Mouse (Mus musculus) urinary bladder, postnatal 25 days (tissue): Measurements from ENCODE around the gene Bach2.

Experiments
- DNase-seq: peaks from one replicate; pipeline ENCODE4 v3.0.0; 2022; ENCODE audit warnings: low spot score

Gene Bach2

DNA sequence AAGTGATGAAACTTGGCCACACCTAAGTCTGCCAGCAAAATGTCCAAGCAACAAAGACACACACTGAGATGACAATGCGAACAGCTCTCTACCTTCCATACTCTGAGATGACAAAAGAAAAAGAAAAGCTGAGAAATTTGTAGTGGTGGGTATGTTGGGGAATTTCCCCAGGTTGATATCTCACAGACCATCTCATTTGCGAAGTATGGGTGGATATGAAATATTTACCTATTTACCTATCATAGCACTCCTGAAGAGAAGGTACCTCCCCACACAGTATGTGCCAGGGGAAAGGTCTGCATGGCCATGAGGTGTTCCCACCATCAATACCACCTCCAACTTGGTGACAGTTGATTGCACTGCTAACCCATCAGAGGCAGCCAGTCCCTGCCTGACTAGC, 13.4 kb upstream of the Bach2 start:
- DNase-seq = no peak

- DNase-seq = no peak
These were observed 10.5 kb upstream of the Bach2 start for GRCm38 (mm10) chr4:32227970-32228557.

- DNase-seq = no peak
These were observed 9.3 kb upstream of the Bach2 start for GRCm38 (mm10) chr4:32229266-32229665.

DNA sequence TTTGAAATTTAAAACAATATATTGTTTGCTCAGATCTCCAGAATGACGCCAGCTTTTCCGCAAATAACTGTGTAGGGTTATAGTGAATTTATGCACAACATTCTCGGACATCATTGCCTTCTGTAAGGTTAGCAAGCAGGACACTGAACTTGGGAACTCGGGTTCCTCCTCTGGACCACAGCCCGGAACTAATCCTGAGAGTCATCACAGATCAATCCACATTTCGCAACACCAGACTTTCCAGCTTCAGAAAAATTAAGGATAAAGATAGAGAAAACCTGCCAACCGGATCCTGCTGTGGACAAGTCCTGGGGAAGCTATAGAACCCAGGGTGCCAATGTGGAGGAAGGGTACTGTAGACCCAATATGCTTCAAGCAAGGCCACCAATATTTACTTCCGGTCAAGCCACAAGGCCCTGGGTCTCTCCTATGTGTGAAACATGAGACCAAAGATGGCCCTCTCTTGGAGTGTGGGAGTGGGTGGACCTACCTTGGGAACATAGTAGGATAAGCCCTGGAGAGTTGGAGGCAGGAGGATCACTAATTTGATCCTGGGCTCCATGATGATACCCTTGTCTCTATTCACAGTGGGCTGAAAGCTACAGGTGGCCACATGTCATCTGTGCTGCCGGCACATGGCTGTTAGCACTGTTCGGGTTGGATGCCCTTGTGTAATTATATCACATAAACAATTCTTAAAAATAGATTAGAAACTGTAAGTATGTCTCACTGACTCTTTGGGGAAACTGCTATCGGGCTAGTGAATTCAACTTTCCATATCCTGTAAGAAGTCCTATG, 7.1 kb upstream of the Bach2 start:
- DNase-seq = no peak

DNA sequence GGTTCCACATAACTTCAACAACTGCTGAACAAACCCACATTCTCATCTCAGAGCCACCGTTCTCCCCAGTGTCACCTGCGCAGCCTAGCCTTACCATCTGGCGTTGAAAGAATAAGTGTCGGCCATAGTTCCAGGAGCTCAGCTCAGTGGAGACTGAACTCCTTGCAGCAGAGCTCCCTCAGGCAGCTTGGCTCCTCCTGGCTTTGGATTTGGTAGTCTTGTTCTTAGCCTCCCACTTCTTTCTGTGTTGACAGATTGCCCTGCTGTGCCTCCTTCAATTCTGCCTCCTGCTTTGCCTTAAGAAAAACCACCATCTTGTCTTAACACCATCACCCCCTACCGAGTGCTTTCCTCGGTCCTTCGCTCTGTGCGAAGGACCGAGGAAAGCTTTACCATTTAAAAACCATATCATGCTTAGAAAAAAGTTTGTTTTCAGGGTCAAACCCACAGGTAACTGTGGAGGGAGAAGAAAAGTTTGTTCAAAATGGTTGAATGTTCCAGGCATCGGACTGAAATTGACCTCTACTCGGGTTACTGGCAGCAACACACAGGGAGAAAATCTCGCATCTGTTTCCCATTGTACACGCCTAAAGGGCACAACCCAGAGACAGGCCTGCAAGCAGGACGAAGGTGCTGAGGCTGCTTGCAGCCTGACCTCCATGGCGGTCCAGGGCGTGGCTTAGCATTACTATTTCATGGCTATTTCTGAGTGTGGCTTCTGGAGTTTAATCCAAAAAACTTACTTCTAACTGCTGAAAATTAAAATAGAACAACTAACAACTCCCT, 2.5 kb upstream of the Bach2 start:
- DNase-seq = no peak

DNA sequence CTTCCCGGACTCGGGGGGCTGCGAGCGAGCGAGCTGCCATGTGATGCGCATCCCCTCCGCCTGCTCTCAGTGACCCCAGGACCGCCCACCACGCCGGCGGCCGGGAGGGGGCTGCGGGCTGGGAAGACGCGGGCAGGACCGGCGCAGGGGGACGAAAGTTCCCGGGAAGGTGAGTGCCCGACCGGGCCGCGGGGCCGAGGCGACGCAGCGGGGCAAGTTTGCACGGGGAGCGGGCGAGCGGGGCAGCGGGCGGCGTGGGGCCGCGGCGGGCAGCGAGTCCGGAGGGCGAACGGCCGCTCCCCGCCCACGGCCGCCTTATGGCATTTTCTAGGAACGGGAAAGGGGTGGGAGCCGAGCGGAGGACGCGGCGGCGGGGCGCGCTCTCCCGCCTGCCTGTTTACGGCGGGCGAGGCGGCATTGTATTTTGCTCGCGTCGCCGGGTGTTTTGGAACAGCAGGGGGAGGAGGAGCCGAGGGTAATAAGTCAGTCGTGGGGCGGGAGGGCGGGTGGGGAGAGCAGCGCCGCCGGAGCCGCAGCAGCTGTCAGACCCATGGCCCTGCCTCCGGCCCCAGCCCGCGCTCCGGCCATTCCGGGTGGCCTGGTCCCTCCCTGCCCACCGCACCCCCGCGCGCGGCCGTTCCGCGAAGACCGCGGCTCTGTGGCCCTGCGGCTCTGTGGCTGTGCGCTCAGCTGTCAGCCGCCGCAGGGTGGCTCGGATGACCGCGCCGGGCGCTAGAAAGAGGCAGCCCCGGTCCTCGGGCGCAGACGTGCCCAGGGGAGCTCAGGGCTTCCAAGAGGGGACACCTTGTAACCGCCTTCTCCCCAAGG, 531 bp downstream of the Bach2 start:
- peak; percentile 64 for DNase-seq

- peak; percentile 52 for DNase-seq
These were observed 1.1 kb downstream of the Bach2 start for GRCm38 (mm10) chr4:32239749-32240131.

DNA sequence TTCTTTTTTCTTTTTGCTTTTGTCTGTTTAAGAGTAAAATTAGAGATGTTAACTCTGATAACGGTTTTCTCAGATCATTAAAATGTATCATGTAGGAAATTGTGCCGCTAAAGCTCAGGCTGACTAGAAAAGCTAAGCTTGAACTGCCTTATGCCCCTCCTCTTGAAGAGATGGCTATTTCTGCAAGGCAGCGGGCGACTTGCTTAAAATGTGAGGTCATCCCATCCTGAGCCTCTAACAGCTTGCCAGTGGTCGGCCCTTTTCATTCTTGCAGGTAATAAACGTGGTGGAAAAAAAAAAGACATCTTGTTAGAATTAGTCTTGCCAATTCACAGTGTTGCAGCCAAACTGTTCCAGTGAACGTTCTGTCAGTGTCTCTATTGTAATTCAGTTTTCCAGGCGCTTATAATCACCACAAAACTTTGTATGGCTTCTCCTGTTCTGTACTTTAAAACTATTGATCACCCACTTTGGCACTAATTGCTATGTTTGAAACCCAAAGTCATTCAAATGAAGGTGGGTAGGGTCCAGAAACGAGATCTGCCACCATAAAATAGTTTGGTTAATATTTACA, 1.9 kb downstream of the Bach2 start:
- DNase-seq = no peak

GRCm38 (mm10) chr4:32241351-32241980, 2.9 kb downstream of the Bach2 start:
- no peak for DNase-seq

GRCm38 (mm10) chr4:32242122-32242615, 3.6 kb downstream of the Bach2 start:
- DNase-seq = no peak

DNA sequence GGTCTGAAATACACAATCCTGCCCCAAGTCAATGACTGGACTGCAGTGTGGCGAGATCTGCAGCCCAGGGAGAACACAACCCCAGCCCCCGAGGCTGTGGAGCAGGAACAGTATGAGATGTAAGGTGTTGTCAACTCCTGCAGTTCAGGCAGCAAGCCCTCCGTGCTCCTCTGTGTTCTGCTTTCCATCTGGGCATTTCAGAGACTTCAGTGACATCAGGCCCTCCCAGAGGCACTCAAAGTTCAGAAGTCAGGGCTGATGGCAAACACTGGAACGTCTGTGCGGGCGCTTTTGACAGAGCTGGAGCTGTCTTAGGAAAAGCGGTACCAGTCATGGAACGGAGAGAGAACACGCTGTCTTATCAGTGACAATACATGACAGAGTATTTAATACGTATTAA, 4.9 kb downstream of the Bach2 start:
- no peak for DNase-seq

DNA sequence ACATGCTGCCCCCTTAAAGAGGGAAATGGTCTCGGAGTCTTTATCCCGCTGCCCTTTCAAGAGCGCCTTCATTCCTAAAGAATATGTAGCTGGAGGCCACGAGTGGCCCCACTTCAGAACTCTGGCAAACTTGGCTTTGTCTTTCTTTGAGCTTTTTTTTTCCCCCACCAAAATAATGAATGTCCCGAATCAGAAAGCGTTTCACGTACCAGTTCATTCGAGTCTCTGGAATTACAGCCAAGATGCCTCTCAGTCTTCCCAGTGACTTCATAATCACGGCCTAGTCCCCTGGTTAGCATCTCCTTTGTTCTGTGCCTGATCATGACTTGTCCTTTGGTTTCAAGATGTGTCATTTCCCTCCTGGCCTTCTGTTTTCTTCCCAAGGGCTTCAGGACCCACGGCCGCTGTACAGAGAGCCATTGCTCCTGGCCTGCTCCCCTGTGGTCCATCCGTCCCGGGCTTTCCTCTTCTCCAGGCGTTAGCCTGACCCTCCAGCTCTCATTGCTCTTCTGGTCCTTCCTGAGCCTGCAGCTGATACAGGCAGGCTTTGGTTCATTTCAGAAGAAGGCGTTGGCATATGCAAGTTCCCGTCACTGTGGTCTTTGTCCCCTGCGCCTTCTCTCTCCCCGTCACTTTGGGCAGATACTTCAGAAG, 5.6 kb downstream of the Bach2 start:
- no peak for DNase-seq

DNA sequence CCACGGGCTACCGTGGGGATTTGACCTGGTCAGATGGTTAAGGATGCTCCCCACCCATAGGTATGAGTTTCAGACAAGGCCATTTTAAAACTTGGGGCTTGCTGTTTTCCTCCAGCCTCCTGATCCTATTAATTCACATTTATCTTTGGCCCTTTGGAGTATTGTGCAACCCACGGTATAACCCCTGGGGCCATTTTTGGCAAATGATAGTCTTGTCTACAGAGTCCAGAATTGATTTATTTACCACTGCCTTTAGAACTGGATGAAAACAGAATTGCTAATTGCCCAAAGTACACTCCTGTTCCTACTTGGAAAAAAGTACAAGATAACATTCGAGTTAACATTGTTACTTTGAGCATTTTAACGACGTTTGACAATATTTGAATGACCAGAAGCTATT, 7.0 kb downstream of the Bach2 start:
- no peak for DNase-seq

- DNase-seq = no peak
These were observed 7.4 kb downstream of the Bach2 start for GRCm38 (mm10) chr4:32246020-32246419.

DNA sequence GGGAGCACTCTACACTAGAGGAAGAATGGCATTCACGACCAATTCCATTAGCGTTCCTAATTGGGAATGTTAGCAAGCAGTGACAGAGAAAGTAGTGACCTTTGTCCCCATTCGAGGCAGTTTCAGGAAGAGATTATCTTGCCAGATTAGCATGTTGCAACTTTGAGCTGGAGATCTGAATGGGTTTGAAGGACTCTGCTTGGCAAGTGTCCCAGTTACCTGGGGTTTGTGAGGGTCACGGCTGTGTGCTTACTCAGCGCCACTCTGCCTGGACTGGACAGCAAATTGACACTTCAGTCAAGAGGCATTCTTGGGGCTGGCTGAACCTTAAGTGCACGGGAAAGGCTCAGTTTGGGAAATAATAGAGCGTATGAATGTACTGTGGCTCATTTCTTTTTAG, 8.2 kb downstream of the Bach2 start:
- peak; percentile 49 for DNase-seq

- no peak for DNase-seq
These were observed 9.0 kb downstream of the Bach2 start for GRCm38 (mm10) chr4:32247463-32248113.

DNA sequence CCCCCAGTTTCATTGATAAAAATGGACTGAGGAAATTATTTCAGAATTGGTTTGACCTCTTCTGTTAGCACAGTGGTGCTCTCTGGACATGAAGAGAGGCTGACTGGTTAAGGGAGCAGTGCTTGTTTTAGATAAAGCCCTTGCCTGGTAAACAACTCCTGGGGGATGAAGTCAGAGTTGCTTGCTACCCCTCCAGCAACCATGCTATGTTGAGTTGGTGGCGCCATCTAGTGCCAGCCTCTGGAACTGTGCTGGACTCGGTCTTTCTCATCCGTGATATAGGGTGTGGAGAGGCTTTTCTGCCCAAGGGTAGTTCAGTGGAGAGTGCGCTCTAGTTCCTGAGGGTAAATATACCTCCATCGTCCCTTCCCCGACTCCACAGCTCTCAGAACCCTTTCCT, 9.6 kb downstream of the Bach2 start:
- peak; percentile 83 for DNase-seq

DNA sequence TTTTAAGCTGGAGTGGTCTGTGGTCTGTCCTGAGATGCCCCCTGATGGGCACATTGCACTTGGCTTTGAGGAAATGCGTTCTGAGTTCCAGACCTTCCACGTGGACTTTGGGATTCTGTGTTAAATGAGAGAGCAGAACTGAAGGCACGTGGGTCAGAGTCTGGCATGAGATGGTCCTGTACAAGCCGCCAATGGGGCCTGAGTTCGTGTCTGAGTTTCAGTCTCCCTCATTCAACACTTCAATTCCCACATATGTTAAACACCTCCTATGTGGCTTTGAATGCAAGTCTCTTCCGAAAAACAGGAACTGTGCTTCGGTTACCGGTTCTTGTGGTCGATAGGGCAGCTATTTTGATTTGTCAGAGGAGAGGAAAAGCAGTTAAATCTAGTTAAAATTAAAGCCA, 10.4 kb downstream of the Bach2 start:
- no peak for DNase-seq

GRCm38 (mm10) chr4:32249748-32250332, 11.2 kb downstream of the Bach2 start:
- no peak for DNase-seq
